Mouse (Mus musculus): ENCODE results near the gene Abhd16a. TPM values are rescaled to one million over a fixed set of nuclear protein-coding genes. Genes with fewer than 3 reads are reported as not detected.

Abhd16a gene
- polyA plus RNA-seq (2014; fragmentation: Nextera tagmentation; extraction: Ambion mirVana) = 52.6 and 53.8 TPM in 2 replicates

- Histone ChIP-seq H3K9me3 (ENCODE audit: control insufficient read depth, low read length) (no peaks in the 10 kb centered on the region), H3K4me2 (ENCODE audit: low read depth, low read length, severe bottlenecking) (peak within 1 kb of the TSS; percentile 67), H3K27me3 (ENCODE audit: control insufficient read depth, insufficient read depth, low read length) (no peaks in the 10 kb centered on the region), H3K4me1 (replicated peaks; ENCODE audit: control insufficient read depth, insufficient read depth, low read length) (peaks cover 6% of the 10 kb centered on the region; the same call in 1 of the 2 replicates), H3K9ac (ENCODE audit: low read length) (peak within 1 kb of the TSS; percentile 90), H3K4me3 (ENCODE audit: low read depth, low read length) (peak within 1 kb of the TSS; percentile 60), H3K36me3 (ENCODE audit: control insufficient read depth, insufficient read depth, low read length) (no peaks in the 10 kb centered on the region; the same call in 1 of the 2 replicates), H3K27ac (ENCODE audit: low read depth, low read length) (peak within 1 kb of the TSS; percentile 93)
- WGBS = 3% methylated on average over 63 of the region's 67 CpGs
- peak; percentile 96 for DNase-seq (ENCODE audit: low spot score)
- ATAC-seq (replicated peaks; ENCODE audit: low FRiP score) = peak; percentile 98
Measured at GRCm38 (mm10) chr17:35088825-35089644, at the start of gene Abhd16a. TSS of gene Abhd16a (plus strand) at chr17:35089263.

DNA sequence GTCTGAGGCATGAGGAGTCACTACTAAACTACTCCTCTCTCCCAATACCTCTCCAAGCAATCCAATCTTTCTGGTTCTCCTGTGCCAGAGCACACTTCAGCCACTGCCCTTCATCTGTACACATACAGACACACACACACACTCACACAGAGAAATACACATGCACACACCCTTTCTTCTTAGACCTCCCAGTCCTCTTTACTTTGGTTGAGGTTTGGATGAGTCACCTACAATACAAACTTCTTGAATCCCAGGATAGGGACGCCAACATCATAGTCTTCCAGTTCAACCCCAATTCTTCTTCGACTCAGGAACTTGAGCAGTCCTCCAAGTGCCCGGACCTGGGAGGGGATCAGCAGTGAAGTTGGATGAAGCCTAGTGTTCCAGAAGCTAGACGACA, 45.3 kb upstream of the Abhd16a start:
- 85% methylated on average over 4 of the region's 4 CpGs for WGBS
- no peaks in the 10 kb centered on the region for H3K27me3 ChIP-seq (ENCODE audit: control insufficient read depth, insufficient read depth, low read length)
- H3K27ac ChIP-seq (ENCODE audit: low read depth, low read length) = no peak overlapping the region

DNA sequence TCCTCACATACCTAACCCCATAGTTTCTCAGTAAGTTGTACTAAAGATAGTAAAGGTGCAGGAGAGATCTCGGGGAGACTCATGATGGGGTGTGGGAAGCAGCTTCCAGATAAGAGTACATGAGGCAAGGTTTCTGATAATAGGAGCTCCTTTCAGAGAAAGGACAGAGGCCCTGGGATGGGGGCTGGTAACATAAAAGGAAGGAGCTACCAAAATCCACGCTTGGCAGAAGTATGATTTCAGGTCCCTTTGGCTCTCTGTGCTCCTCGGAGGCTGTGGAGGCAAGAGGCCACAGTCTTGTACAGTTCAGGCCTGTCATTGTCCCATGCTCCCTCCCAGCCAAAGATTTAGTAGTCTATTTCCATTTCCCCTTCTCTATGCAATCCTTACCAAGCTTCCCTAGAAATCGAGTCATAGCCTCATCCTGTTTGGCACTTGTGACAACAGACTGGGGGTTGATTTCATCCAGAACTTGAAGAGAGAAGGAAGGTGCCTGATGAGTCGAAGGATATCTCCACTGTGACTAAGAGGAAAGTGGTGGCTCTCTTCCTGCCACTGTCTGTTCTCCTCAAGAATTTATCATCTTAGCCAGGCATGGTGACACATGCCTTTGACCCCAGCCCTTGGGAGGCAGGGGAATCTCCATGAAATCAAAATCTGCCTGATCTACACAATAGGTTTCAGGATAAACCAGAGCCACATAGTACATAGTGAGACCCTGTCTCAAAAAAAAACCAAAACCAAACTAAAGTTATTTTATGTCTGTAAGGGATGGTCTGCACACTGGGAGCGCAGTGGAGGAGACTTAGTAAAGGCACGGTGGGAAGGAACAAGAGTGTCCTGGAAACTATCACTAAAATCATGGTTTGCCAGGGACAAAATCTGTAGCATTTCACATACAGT, 43.9 kb upstream of the Abhd16a start:
- no peaks in the 10 kb centered on the region for H3K9me3 ChIP-seq (ENCODE audit: control insufficient read depth, low read length)
- H3K27ac ChIP-seq (ENCODE audit: low read depth, low read length) = no peak overlapping the region
- peak overlapping the region; percentile 39; the same call in 1 of the 2 replicates for H3K4me3 ChIP-seq (ENCODE audit: low read depth, low read length)
- peak overlapping the region; percentile 93 for H3K9ac ChIP-seq (ENCODE audit: low read length)
- peaks cover 19% of the 10 kb centered on the region for H3K4me1 ChIP-seq (replicated peaks; ENCODE audit: control insufficient read depth, insufficient read depth, low read length)
- H3K4me2 ChIP-seq (ENCODE audit: low read depth, low read length, severe bottlenecking) = peak overlapping the region; percentile 89
- no peaks in the 10 kb centered on the region for H3K27me3 ChIP-seq (ENCODE audit: control insufficient read depth, insufficient read depth, low read length)
- H3K36me3 ChIP-seq (ENCODE audit: control insufficient read depth, insufficient read depth, low read length) = no peaks in the 10 kb centered on the region
- WGBS = 93% methylated on average over 7 of the region's 7 CpGs
- ATAC-seq (replicated peaks; ENCODE audit: low FRiP score) = no peak
- no peak for DNase-seq (ENCODE audit: low spot score)

More for the DNA sequence above, 45.3 kb upstream of the Abhd16a start:
- H3K9me3 ChIP-seq (ENCODE audit: control insufficient read depth, low read length) = no peaks in the 10 kb centered on the region
- no peak overlapping the region for H3K9ac ChIP-seq (ENCODE audit: low read length)
- DNase-seq (ENCODE audit: low spot score) (no peak), ATAC-seq (replicated peaks; ENCODE audit: low FRiP score) (no peak)
- H3K36me3 ChIP-seq (ENCODE audit: control insufficient read depth, insufficient read depth, low read length) = no peaks in the 10 kb centered on the region
- no peak overlapping the region for H3K4me2 ChIP-seq (ENCODE audit: low read depth, low read length, severe bottlenecking)
- no peak overlapping the region for H3K4me3 ChIP-seq (ENCODE audit: low read depth, low read length)
- H3K4me1 ChIP-seq (replicated peaks; ENCODE audit: control insufficient read depth, insufficient read depth, low read length) = peaks cover 11% of the 10 kb centered on the region

DNA sequence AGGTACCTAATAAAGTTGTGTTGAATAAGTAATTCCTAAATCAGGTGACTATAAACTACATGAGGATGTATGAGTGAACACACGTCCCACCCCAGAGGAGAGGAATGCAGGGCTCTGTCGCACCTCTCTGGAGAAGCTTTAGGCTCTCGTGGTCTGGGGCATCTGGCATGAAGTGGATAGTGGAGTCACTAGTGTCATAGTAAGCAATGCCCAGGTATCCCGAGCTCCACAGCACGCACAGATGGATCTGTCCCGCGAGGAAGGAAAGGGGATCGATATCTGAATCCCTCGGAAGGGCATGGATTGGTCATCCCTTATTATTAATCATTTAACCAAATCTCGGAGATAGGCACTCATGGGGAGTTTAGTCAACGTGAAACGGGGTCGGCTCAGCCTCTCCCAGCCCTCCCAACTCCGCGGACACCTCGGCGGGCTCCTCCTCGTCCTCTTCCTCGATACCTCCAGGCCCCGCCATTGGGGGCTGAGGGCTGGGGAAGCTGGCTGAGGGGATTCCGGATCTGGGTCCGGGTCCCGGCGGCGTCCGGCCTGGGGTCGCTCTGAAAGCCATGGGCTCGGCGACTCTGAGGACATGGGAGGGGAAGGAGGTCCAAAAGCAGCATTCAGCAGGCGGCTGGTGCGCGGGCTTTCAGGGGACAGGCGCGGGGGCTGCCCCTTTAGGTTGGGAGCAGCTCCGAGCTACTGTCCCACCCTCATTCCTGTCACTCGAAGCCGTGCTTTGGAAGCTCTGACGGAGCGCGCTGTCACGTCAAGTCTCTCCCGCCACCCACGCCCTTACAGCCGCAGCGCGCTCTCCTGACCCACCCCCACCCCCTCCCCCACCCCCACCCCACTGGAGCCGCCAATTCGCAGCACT, 43.0 kb upstream of the Abhd16a start:
- ATAC-seq (replicated peaks; ENCODE audit: low FRiP score) = peak; percentile 76

DNA sequence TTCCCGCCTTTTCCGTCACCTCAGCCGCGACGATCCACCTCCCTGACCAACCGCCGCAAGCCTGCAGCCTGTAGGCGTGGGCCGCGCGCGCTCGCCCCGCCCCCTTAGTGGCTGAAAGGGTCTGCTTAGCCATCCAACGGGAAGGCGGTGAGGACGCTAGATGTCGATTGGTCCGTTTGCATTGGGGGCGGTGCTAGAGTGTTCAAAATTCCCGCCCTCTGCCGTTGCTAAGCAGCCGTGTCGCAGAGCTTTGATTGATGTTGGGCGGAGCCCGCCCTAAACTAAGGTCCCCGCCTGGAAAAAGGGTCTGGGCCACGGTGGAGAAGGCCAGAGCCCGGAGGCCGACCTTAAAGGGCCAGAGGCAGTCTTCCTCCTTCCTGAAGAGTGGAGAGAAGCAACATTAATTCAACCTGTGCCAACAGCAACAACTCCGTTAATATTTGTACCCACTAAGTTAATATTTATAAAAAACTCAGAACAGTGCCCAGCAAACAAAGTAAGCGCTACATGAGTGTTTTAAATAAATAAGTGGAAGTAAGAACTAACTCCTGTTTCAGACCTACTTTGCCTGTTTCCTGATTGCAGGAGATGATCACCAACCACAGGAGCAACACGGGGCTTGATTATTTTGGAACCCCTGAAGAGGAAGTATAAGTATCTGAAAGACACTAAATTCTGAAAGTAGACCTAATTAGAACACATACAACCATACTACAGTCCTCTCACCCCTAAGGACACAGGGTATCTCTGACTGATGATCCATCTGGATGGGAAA, 42.2 kb upstream of the Abhd16a start, which contains the start of gene Msh5:
Msh5 (minus strand) TSS at position 65 of the 775 bp plus-strand sequence.
- peaks cover 27% of the 10 kb centered on the region for H3K4me1 ChIP-seq (replicated peaks; ENCODE audit: control insufficient read depth, insufficient read depth, low read length)
- no peaks in the 10 kb centered on the region for H3K36me3 ChIP-seq (ENCODE audit: control insufficient read depth, insufficient read depth, low read length)
- peak; percentile 100 for DNase-seq (ENCODE audit: low spot score)
- ATAC-seq (replicated peaks; ENCODE audit: low FRiP score) = peak; percentile 98
- H3K9ac ChIP-seq (ENCODE audit: low read length) = peak within 1 kb of the TSS; percentile 93
- no peaks in the 10 kb centered on the region for H3K27me3 ChIP-seq (ENCODE audit: control insufficient read depth, insufficient read depth, low read length)
- peak within 1 kb of the TSS; percentile 62 for H3K27ac ChIP-seq (ENCODE audit: low read depth, low read length)
- WGBS = 3% methylated on average over 33 of the region's 33 CpGs
- no peaks in the 10 kb centered on the region for H3K9me3 ChIP-seq (ENCODE audit: control insufficient read depth, low read length)
- H3K4me3 ChIP-seq (ENCODE audit: low read depth, low read length) = peak within 1 kb of the TSS; percentile 39
- H3K4me2 ChIP-seq (ENCODE audit: low read depth, low read length, severe bottlenecking) = peak within 1 kb of the TSS; percentile 89

More for the DNA sequence above, 43.0 kb upstream of the Abhd16a start:
- 6% methylated on average over 48 of the region's 48 CpGs for WGBS
- Histone ChIP-seq H3K4me2 (ENCODE audit: low read depth, low read length, severe bottlenecking) (peak overlapping the region; percentile 89), H3K4me3 (ENCODE audit: low read depth, low read length) (peak overlapping the region; percentile 39), H3K9me3 (ENCODE audit: control insufficient read depth, low read length) (no peaks in the 10 kb centered on the region), H3K36me3 (ENCODE audit: control insufficient read depth, insufficient read depth, low read length) (no peaks in the 10 kb centered on the region), H3K27ac (ENCODE audit: low read depth, low read length) (peak overlapping the region; percentile 62), H3K27me3 (ENCODE audit: control insufficient read depth, insufficient read depth, low read length) (no peaks in the 10 kb centered on the region), H3K4me1 (replicated peaks; ENCODE audit: control insufficient read depth, insufficient read depth, low read length) (peaks cover 21% of the 10 kb centered on the region), H3K9ac (ENCODE audit: low read length) (peak overlapping the region; percentile 93)
- no peak for DNase-seq (ENCODE audit: low spot score)

DNA sequence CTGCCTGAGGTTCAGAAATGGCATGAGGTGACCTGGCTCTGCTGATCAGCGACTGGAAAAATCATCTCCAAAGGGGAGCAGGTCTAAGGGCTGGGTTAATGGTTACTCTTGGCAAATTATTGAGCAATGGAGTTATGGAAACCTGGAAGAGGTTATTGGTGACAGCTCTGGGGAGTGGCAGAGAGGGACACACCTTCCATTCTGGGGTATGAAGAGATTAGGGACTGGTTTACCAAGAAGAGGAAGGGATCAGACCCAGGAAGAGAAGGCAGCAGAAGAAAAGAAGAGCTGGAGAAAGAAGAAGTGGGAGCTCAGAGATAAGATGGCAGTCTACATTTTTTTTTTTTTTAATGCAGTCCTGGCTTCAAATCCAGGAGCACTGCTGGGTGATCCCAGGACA, 41.4 kb upstream of the Abhd16a start:
- peak overlapping the region; percentile 39; the same call in 1 of the 2 replicates for H3K27ac ChIP-seq (ENCODE audit: low read depth, low read length)
- 50% methylated on average over 1 of the region's 1 CpGs for WGBS
- H3K36me3 ChIP-seq (ENCODE audit: control insufficient read depth, insufficient read depth, low read length) = no peaks in the 10 kb centered on the region
- no peak for ATAC-seq (replicated peaks; ENCODE audit: low FRiP score)
- H3K4me1 ChIP-seq (replicated peaks; ENCODE audit: control insufficient read depth, insufficient read depth, low read length) = peaks cover 32% of the 10 kb centered on the region
- H3K4me3 ChIP-seq (ENCODE audit: low read depth, low read length) = no peak overlapping the region
- H3K9ac ChIP-seq (ENCODE audit: low read length) = peak overlapping the region; percentile 25; the same call in 1 of the 2 replicates
- H3K4me2 ChIP-seq (ENCODE audit: low read depth, low read length, severe bottlenecking) = no peak overlapping the region
- H3K27me3 ChIP-seq (ENCODE audit: control insufficient read depth, insufficient read depth, low read length) = no peaks in the 10 kb centered on the region
- no peak for DNase-seq (ENCODE audit: low spot score)
- no peaks in the 10 kb centered on the region for H3K9me3 ChIP-seq (ENCODE audit: control insufficient read depth, low read length)

- 46% methylated on average over 11 of the region's 11 CpGs for WGBS
- H3K4me2 ChIP-seq (ENCODE audit: low read depth, low read length, severe bottlenecking) = 0 out of 2 replicates have a peak overlapping the region, but pooled peaks have one; percentile 18
Measured at GRCm38 (mm10) chr17:35048149-35048931, 40.7 kb upstream of the Abhd16a start.

More at GRCm38 (mm10) chr17:35048149-35048931, 40.7 kb upstream of the Abhd16a start:
- Histone ChIP-seq H3K27ac (ENCODE audit: low read depth, low read length) (no peak overlapping the region), H3K27me3 (ENCODE audit: control insufficient read depth, insufficient read depth, low read length) (no peaks in the 10 kb centered on the region), H3K36me3 (ENCODE audit: control insufficient read depth, insufficient read depth, low read length) (no peaks in the 10 kb centered on the region), H3K4me3 (ENCODE audit: low read depth, low read length) (no peak overlapping the region), H3K9ac (ENCODE audit: low read length) (peak overlapping the region; percentile 27; the same call in 1 of the 2 replicates), H3K4me1 (replicated peaks; ENCODE audit: control insufficient read depth, insufficient read depth, low read length) (peaks cover 32% of the 10 kb centered on the region), H3K9me3 (ENCODE audit: control insufficient read depth, low read length) (no peaks in the 10 kb centered on the region)
- DNase-seq (ENCODE audit: low spot score) = no peak
- no peak for ATAC-seq (replicated peaks; ENCODE audit: low FRiP score)

All from forebrain, embryonic 11.5 days (tissue).